Mouse (Mus musculus): ENCODE results near the gene Arfgef3. TPM values are rescaled to one million over a fixed set of nuclear protein-coding genes. Genes with fewer than 3 reads are reported as not detected.
A peak's percentile ranks its signal among the peaks of the same experiment; 100 is the strongest.

The Arfgef3 gene
- 6.6 and 7.3 TPM in 2 replicates for polyA plus RNA-seq (2015; fragmentation: Nextera tagmentation; extraction: Ambion mirVana)

DNA sequence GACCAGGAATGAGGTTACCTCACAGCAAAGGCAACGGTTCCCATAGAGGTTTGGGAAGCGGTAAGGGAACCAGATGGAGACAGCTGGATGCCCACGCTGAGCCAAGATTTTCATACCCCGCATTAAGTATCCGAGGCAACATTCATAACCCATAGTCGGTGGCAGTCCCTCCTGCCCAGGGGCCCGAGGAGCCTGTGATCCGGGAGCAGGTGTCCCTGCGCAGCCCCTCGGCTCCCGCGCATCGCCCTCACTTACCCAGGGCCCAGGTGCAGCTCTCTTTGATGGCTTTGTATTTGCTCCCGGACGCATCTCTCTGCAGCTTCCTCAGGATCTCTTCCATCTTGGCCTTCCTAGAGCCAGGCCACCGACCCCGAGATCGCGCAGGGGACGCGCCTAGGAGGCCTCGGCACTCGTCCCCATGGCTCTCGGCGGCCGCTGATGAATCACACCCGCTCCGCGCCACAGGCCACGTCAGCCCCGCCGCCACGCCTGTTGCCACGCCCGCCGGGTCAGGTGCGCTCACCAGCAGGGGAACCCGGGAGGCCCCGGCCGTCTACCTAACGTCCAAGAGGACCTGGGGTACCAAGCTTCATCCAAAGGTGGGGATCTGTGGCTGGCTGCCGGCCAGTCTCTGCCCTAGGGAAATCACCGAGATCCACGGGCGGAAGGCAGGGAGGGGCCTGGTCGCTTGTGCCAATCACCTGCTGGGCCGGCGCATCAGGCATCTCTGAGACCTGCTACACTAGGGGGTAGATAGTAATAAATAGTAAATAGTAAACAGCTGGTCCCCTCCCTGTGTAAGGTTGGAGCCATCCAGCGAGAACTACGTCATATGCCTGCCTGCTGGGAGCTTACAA is at the start of gene Arfgef3:
Gene Arfgef3 (minus strand): TSS at position 664 of the 857 bp plus-strand sequence.
- peak; percentile 93 for ATAC-seq (replicated peaks)

DNA sequence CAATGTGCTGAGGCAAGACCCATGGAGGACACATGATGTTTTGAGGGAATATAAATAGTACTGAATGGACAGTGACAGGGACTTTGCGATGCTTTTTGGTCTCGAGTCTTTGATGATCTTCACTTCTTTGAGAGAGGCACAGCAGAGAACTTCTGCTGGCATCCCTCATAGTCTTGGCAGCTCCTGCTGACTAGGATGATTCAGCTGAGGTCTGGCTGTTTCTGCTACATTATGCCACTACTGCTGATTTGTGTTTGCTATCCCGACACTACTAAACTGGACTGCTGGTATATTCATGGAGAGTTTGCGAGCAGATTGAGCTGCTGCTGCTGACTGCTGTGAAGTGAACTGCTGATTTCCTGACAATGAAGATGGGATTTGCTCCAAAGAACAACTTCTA is 46.3 kb upstream of the Arfgef3 start:
- Histone ChIP-seq H3K36me3 (replicated peaks) (no peaks in the 10 kb centered on the region), H3K4me1 (no peaks in the 10 kb centered on the region), H3K4me2 (no peak overlapping the region), H3K9ac (no peak overlapping the region), H3K27ac (no peak overlapping the region), H3K9me3 (no peaks in the 10 kb centered on the region), H3K4me3 (no peak overlapping the region), H3K27me3 (replicated peaks) (no peaks in the 10 kb centered on the region)
- ATAC-seq (replicated peaks): no peak
- 81% methylated on average over 4 of the region's 4 CpGs for WGBS

More for the DNA sequence above, at the start of gene Arfgef3:
- H3K27ac ChIP-seq: peak within 1 kb of the TSS; percentile 94
- no peaks in the 10 kb centered on the region for H3K36me3 ChIP-seq (replicated peaks)
- H3K4me2 ChIP-seq: peak within 1 kb of the TSS; percentile 77
- H3K9me3 ChIP-seq: no peaks in the 10 kb centered on the region
- WGBS: under 1% methylated on average over 50 of the region's 50 CpGs
- peaks cover 13% of the 10 kb centered on the region for H3K4me1 ChIP-seq
- H3K27me3 ChIP-seq (replicated peaks): no peaks in the 10 kb centered on the region
- H3K4me3 ChIP-seq: peak within 1 kb of the TSS; percentile 87
- peak within 1 kb of the TSS; percentile 84 for H3K9ac ChIP-seq

DNA sequence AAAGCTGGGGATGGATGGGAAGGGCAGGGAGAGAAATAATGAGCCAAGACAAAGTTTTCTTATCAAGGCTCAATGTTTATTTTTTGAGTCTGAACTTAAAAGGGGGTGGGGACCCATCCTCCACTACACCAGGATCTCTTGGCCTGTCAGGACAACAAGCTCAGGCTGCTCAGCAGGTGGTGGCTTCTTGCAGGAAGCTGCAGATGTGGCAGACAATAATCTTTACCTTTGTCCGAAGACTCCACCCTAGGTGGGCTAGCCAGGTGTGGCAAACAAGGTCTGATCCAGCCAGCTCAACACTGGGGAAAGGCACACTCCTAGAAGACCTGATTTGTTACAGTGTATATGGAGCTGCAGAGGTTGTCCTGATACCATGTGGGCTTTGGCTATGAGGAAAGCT is 44.9 kb upstream of the Arfgef3 start:
- no peak for ATAC-seq (replicated peaks)
- no peak overlapping the region for H3K27ac ChIP-seq
- H3K9ac ChIP-seq: no peak overlapping the region
- WGBS: 69% methylated on average over 1 of the region's 1 CpGs
- no peaks in the 10 kb centered on the region for H3K4me1 ChIP-seq
- no peak overlapping the region for H3K4me2 ChIP-seq
- no peaks in the 10 kb centered on the region for H3K36me3 ChIP-seq (replicated peaks)
- H3K4me3 ChIP-seq: no peak overlapping the region
- H3K9me3 ChIP-seq: no peaks in the 10 kb centered on the region
- H3K27me3 ChIP-seq (replicated peaks): no peaks in the 10 kb centered on the region

DNA sequence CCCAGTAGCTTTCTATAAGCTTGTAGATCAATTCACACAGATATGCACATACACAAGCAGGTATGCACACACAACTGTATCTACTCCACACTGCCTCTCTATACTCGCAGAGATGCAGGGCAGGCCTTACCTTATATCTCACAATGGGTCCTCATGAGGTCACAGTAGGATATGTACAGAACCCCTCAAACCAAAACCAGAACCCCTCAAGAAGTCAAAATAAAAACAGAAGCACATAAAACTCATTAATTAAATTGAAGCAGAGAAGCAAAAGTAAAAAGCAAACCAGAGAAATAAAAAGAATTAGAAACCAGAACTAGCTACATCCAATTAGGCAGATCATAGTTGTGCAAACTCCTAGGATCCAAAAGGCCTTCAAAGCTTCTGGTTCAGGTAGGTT is 42.9 kb upstream of the Arfgef3 start, which contains the start of gene Gm4922:
Gene Gm4922 (minus strand): TSS at position 101 of the 400 bp plus-strand sequence.
- 93% methylated on average over 1 of the region's 1 CpGs for WGBS
- Histone ChIP-seq H3K4me3 (no peak within 1 kb of the TSS), H3K9ac (no peak within 1 kb of the TSS), H3K9me3 (no peaks in the 10 kb centered on the region), H3K4me1 (no peaks in the 10 kb centered on the region), H3K27me3 (replicated peaks) (no peaks in the 10 kb centered on the region), H3K4me2 (no peak within 1 kb of the TSS), H3K27ac (no peak within 1 kb of the TSS), H3K36me3 (replicated peaks) (no peaks in the 10 kb centered on the region)
- no peak for ATAC-seq (replicated peaks)

DNA sequence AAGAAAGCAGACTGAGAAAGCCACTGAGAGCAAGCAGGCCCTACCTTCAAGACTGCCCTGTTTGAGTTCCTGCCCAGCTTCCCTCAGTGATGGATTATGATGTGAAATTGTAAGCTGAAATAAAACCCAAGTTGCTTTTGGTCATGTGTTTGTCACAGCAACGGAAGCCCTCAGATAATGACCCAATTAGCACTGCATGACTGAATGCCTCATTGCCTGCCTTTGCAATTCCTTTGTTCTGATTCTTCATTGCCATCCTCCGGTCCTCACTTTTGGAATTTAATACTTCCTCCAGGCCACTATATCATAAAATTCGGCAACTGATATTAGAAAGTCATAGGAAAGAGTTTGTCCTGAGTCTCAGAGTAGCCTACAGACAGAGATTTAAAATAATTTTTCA is 33.8 kb upstream of the Arfgef3 start:
- ATAC-seq (replicated peaks): no peak

DNA sequence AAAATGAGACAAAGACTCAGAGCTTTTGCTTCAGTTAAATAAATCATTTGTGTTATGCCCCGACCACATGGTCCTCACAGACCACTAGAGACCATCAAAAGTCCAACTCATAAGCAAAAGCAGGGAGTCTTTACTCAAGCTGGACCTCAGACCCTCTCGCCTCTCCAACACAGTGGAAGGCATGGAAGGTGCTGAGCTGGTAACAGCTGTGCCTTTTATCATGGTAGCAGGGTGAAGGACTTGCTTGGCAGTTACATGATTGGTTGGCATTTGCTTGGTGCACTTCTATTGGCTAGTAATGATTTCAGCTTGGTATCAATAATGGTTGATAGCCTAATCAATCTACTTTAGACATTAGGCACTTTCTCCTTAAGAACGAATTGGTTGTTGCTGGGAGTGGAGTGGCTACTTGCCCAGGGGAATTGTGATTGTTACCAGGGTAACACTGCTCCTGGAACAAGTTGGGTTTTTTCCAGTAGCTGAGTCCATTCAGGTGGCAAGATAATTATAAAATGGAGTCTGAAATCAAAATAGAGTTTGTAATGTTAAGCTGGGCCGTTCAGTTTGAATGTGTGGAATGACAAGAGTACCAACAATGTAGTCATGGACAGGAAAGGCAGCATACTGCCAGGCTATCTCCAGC is 28.9 kb upstream of the Arfgef3 start:
- Histone ChIP-seq H3K4me3 (no peak overlapping the region), H3K9ac (no peak overlapping the region), H3K27me3 (replicated peaks) (no peaks in the 10 kb centered on the region), H3K36me3 (replicated peaks) (no peaks in the 10 kb centered on the region), H3K4me1 (no peaks in the 10 kb centered on the region), H3K9me3 (no peaks in the 10 kb centered on the region), H3K27ac (no peak overlapping the region), H3K4me2 (no peak overlapping the region)
- ATAC-seq (replicated peaks): no peak
- 69% methylated on average over 4 of the region's 4 CpGs for WGBS

More for the DNA sequence above, 33.8 kb upstream of the Arfgef3 start:
- no peak overlapping the region for H3K4me2 ChIP-seq
- H3K27me3 ChIP-seq (replicated peaks): no peaks in the 10 kb centered on the region
- H3K4me1 ChIP-seq: no peaks in the 10 kb centered on the region
- no peaks in the 10 kb centered on the region for H3K9me3 ChIP-seq
- no peak overlapping the region for H3K4me3 ChIP-seq
- H3K27ac ChIP-seq: no peak overlapping the region
- H3K36me3 ChIP-seq (replicated peaks): no peaks in the 10 kb centered on the region
- 53% methylated on average over 3 of the region's 3 CpGs for WGBS
- H3K9ac ChIP-seq: no peak overlapping the region

DNA sequence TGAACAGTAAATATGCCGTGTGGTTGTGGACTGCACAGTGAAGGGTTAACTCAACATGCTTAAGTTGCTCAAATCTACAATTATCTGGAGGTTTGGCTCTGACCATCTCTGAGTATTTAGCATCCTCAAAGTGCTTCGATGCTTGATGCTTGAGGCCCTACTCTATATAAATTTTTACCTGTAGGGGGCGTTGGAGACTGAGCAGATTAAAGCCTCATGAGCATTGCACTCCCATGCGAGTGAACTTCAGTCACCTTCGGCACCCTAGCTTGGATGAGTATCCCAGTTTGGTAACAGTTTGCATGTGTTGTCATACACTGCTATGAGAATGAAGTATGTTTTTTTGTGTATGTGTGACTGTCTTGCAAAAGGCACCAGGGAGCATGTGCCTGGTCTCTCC is 26.2 kb upstream of the Arfgef3 start:
- no peak for ATAC-seq (replicated peaks)

DNA sequence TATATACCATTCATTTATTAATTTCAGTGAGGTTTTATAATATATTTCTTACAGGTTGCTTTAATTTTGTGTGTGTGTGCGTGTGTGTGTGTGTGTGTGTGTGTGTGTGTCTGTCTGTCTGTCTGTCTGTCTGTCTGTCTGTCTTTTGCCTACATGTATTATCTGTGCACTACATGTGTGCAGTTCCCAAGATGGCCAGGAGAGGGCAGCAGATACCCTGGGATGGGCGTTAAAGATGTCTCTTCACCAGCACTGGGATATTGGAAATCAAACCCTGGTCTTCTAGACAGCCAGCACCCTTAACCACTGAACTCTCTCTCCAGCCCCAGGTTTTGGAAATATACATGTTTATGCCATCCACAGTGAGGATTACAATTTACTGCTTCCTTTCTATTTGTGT is 16.5 kb upstream of the Arfgef3 start:
- Histone ChIP-seq H3K9ac (no peak overlapping the region), H3K27ac (no peak overlapping the region), H3K9me3 (no peaks in the 10 kb centered on the region), H3K4me1 (no peaks in the 10 kb centered on the region), H3K36me3 (replicated peaks) (no peaks in the 10 kb centered on the region), H3K4me3 (no peak overlapping the region), H3K4me2 (no peak overlapping the region), H3K27me3 (replicated peaks) (no peaks in the 10 kb centered on the region)
- ATAC-seq (replicated peaks): no peak
- WGBS: 31% methylated on average over 2 of the region's 2 CpGs

More for the DNA sequence above, 26.2 kb upstream of the Arfgef3 start:
- no peaks in the 10 kb centered on the region for H3K4me1 ChIP-seq
- H3K27ac ChIP-seq: no peak overlapping the region
- no peaks in the 10 kb centered on the region for H3K36me3 ChIP-seq (replicated peaks)
- no peaks in the 10 kb centered on the region for H3K27me3 ChIP-seq (replicated peaks)
- H3K9ac ChIP-seq: no peak overlapping the region
- H3K9me3 ChIP-seq: no peaks in the 10 kb centered on the region
- 58% methylated on average over 5 of the region's 5 CpGs for WGBS
- H3K4me3 ChIP-seq: no peak overlapping the region
- H3K4me2 ChIP-seq: no peak overlapping the region

DNA sequence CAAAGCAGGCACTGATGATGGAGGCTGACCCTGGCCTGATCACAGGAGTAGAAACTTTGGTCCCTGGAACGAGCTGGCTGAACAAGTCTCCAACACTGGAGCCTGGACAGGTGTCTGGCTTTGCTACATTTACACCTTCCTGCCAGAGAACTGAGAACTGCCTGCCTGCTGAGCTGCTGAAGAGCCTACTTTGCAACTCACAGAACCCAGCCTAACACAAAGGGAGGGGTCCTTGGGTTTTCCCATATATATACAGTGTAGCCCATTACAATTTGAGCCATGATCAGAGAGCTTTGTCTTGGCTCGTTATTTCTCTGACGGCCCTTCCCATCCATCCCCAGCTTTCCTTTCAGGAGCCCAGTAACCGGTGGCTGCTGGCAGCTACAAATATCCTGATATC is 6.3 kb upstream of the Arfgef3 start:
- H3K4me3 ChIP-seq: no peak overlapping the region
- WGBS: 77% methylated on average over 4 of the region's 4 CpGs
- no peak overlapping the region for H3K9ac ChIP-seq
- H3K36me3 ChIP-seq (replicated peaks): no peaks in the 10 kb centered on the region
- no peaks in the 10 kb centered on the region for H3K27me3 ChIP-seq (replicated peaks)
- no peak for ATAC-seq (replicated peaks)
- no peak overlapping the region for H3K4me2 ChIP-seq
- H3K9me3 ChIP-seq: no peaks in the 10 kb centered on the region
- H3K27ac ChIP-seq: no peak overlapping the region
- H3K4me1 ChIP-seq: no peaks in the 10 kb centered on the region

DNA sequence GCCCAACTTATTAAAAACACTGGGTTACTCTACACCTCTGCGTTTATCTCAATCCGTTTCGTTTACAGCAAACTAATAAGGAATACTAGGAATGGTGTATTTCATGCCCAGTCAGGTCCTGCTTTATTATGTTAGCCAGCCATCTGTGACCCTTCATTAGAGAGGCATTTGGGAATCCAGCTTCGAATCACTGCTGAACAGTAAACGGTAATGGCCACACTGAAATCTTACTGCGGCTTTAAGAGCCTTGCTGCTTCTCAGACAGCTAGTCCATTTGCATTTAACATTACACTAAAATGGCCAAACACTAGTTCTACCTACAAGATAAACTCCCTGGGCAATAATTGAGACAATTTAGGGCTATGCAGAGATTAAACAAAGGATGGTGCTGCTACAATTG is 1.7 kb downstream of the Arfgef3 start:
- no peaks in the 10 kb centered on the region for H3K9me3 ChIP-seq
- peaks cover 13% of the 10 kb centered on the region for H3K4me1 ChIP-seq
- H3K4me3 ChIP-seq: peak overlapping the region; percentile 87
- 44% methylated on average over 6 of the region's 6 CpGs for WGBS
- no peaks in the 10 kb centered on the region for H3K27me3 ChIP-seq (replicated peaks)
- peak overlapping the region; percentile 84 for H3K9ac ChIP-seq
- H3K27ac ChIP-seq: peak overlapping the region; percentile 94
- H3K36me3 ChIP-seq (replicated peaks): no peaks in the 10 kb centered on the region
- ATAC-seq (replicated peaks): no peak
- peak overlapping the region; percentile 77 for H3K4me2 ChIP-seq

DNA sequence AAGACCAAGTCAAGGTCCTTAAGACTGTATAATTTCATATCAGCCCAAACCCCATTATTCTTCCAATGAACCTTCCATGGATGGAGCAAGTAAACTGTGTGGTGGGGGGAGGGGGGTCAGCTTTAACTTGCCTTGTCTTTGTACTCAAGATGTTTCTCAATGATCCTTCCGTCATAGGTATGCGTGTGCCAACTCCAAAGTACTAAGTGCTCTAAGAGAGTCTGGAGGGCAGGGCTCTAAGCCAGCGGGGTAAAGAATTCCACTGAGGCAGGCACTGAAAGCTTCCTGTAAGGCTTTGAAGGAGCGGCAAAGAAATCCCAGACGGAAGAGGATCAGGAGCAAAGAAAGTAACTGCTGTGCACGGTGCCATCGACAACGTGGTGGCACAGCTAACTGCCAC is 2.7 kb downstream of the Arfgef3 start:
- Histone ChIP-seq H3K9me3 (no peaks in the 10 kb centered on the region), H3K4me2 (peak overlapping the region; percentile 77), H3K36me3 (replicated peaks) (no peaks in the 10 kb centered on the region), H3K27me3 (replicated peaks) (no peaks in the 10 kb centered on the region), H3K9ac (peak overlapping the region; percentile 28; the same call in 1 of the 2 replicates), H3K4me3 (peak overlapping the region; percentile 87), H3K27ac (no peak overlapping the region), H3K4me1 (peaks cover 13% of the 10 kb centered on the region)
- no peak for ATAC-seq (replicated peaks)
- WGBS: 70% methylated on average over 8 of the region's 8 CpGs

DNA sequence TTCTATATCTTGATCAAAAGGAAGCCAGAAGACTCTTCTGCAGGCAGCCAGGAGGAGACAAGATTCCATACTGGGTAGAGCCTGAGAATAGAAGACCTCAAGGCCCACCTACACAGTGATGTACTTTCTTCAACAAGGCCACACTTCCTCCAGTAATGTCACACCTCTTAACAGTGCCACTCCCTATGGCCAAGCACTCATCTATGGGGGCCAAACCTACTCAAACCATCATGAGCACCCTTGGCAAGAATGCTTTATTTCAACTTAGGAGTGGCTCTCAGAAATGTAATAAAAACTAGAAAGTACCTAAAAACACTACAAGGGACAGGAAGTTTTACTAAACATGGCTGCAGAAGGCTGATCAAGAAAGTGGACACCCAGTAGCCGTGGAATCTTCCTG is 15.2 kb downstream of the Arfgef3 start:
- no peak overlapping the region for H3K27ac ChIP-seq
- no peak for ATAC-seq (replicated peaks)
- no peak overlapping the region for H3K4me2 ChIP-seq
- no peaks in the 10 kb centered on the region for H3K27me3 ChIP-seq (replicated peaks)
- WGBS: 89% methylated on average over 1 of the region's 1 CpGs
- no peak overlapping the region for H3K4me3 ChIP-seq
- H3K9me3 ChIP-seq: no peaks in the 10 kb centered on the region
- no peaks in the 10 kb centered on the region for H3K4me1 ChIP-seq
- H3K36me3 ChIP-seq (replicated peaks): no peaks in the 10 kb centered on the region
- H3K9ac ChIP-seq: no peak overlapping the region
